Mouse (Mus musculus): ENCODE results near the gene Ddi2.

The Ddi2 gene

DNA sequence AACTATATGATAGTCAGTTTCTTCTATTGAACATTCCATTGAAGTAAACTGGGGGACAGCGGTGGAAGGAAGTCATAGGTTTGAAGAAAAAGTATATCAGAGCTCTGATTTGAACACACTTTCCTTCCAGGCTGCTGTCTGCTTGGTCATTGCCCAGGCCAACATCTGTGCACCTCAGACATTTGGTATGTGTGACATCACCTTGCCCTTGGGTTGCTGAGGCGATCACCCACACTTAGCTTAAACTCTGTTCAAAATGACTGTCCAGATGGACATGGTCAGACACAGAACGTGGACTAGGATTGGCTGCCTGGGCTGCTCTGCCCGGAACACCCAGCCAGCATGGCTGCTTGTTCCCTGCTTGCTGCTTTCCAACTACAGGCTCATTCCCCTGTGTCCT, 19.2 kb upstream of the Ddi2 start:
- in situ Hi-C loops (cut with MboI, MseI) = no loop called here

DNA sequence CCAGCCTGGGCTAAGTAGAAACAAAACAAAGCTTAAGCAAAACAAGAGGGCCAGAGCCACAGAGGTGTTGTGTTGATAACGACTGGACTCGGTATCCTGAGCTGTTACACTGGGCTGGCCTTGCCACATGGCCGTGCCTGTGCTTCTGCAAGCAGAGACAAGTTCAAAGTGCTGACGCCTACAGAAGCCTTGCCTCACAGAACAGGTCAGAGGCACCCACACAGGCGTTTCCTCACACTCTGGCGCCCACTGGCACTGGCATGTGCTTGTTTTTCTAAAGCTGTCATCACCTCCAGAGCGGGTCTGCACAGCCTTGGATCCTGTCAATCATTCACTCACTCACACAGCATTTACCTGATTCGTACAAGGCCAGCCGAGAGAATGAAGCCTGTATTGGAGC, 18.6 kb upstream of the Ddi2 start:
- in situ Hi-C loops (cut with MboI, MseI) = no loop called here

- in situ Hi-C loops (cut with MboI, MseI) = loop anchor here (5.0 kb wide), 1 partner anchor 54 kb away; the partner anchor contains the start of genes Casp9 and Dnajc16
Observed at GRCm38 (mm10) chr4:141738015-141738414, 14.8 kb upstream of the Ddi2 start.

DNA sequence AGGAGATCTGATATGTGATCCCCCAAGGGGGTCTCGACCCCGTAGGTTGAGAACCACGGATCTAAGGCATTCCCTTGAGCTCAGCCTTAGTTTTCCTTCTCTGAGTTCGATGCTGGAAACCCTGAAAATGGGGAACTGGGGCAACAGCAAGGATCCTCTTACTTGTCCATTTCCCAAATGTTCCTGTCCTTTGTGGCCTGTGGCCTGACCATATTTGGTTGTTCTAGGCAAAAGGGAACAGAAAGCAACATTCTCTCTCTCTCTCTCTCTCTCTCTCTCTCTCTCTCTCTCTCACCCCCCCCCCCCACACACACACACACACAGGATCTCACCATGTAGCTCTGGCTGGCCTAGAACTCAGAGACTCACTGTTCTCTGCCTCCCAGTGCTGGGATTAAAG, 13.6 kb upstream of the Ddi2 start:
- in situ Hi-C loops (cut with MboI, MseI) = loop anchor here (5.0 kb wide), 1 partner anchor 55 kb away; the partner anchor contains the start of genes Casp9 and Dnajc16

DNA sequence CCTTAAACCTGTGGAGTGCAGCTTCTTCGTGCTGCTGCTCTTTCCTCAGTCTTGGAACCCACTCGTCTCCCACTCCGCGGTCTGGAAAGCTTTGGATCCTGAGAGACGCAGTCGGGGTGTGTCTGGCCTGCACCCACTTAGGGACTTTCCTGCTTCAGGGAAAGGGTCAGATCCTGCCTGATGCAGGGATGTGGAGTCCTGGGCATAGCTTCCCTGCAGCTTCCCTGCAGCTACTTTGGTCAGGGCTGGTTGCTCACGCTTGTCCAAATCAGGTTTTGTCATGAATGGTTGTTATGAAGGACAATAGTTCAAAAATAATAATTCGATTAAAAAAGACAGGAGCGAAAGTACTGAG, 12.0 kb upstream of the Ddi2 start:
- in situ Hi-C loops (cut with MboI, MseI) = loop anchor here (5.0 kb wide), 1 partner anchor 57 kb away; the partner anchor contains the start of genes Casp9 and Dnajc16

GRCm38 (mm10) chr4:141734446-141735205, 11.4 kb upstream of the Ddi2 start:
- in situ Hi-C loops (cut with MboI, MseI) = loop anchor here (5.0 kb wide), 1 partner anchor 58 kb away; the partner anchor contains the start of genes Casp9 and Dnajc16

DNA sequence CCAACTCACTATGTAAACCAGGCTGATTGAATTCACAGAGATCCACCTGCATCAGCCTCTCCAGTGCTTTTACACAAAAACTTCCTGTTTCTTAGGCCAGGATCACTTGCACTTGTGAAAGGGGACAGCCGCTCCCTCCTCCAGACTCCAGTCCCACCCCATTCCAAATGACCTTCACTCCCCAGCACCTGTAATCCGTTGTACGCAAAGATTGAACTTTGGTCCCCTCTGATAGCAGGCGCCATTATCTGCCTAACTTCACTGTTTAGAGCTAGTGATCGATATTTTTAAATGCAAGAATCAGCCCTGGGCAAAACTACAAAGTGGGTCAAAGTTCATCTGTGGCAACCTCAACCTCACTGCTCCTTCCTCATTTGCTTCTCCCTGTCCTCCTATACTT, 8.5 kb upstream of the Ddi2 start:
- in situ Hi-C loops (cut with MboI, MseI) = no loop called here

DNA sequence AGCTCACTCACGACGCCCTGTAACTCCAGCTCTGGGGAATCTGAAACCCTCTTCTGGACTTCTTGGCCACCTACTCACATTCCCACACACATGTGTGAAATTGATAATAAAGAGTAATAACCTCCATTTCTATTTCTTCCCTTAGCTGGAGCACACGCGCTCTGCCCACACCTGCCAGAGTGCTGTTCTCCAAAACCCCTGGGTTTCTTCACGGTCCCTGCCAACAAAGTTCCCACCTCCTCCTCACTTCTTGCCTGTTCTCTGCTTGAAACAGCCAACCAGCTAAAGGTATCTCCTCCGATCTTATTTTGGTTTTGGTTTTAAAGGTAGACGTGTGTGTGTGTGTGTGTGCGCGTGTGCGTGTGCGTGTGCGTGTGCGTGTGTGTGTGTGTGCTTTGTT, 7.2 kb upstream of the Ddi2 start:
- in situ Hi-C loops (cut with MboI, MseI) = no loop called here

- in situ Hi-C loops (cut with MboI, MseI) = no loop called here
Observed at GRCm38 (mm10) chr4:141729266-141729665, 6.0 kb upstream of the Ddi2 start.

- in situ Hi-C loops (cut with MboI, MseI) = no loop called here
Observed at GRCm38 (mm10) chr4:141725738-141726137, 2.5 kb upstream of the Ddi2 start.

GRCm38 (mm10) chr4:141725277-141725676, 2.1 kb upstream of the Ddi2 start:
- in situ Hi-C loops (cut with MboI, MseI) = no loop called here

DNA sequence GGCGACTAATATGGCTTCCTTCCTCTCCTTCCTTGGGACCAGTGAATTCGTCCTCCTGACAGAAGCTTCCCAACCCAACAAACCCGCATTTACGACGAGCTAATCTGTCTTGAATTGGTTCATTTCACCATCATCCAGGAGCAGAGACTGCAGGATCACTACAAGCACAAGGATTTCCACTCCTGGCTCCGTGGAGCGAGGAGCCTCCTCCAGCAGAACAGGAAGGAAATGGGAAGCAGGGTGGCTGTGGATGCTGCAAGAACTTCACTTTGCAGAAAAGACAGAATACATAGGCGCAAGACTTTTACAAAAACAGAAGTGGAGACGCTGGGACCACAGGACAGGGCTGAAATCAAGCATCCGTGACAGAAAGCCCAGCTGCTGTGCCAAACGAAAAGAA, 1.4 kb upstream of the Ddi2 start:
- in situ Hi-C loops (cut with MboI, MseI) = no loop called here

- in situ Hi-C loops (cut with MboI, MseI) = no loop called here
Observed at GRCm38 (mm10) chr4:141723673-141724068, 452 bp upstream of the Ddi2 start.

DNA sequence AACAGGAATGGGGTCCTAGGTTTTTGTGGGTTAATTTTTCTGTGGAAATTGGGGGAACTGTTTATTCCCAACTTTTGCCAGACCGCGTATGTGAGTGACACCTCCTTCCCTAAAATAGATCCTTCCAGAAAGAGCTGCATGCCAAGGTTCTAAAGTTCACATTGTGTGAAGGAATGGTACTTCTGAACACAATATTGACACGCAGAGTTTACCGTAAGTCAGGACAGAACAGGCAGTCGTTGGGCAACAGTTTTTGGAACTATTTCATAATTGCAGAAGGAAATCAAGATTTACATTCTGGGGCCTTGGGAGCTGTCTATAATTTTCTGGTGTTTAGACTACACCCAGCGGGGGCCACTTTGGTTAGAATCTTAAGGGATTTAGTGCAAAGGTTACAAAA, 1.3 kb downstream of the Ddi2 start:
- in situ Hi-C loops (cut with MboI, MseI) = no loop called here

GRCm38 (mm10) chr4:141720761-141721523, 2.3 kb downstream of the Ddi2 start:
- in situ Hi-C loops (cut with MboI, MseI) = no loop called here

DNA sequence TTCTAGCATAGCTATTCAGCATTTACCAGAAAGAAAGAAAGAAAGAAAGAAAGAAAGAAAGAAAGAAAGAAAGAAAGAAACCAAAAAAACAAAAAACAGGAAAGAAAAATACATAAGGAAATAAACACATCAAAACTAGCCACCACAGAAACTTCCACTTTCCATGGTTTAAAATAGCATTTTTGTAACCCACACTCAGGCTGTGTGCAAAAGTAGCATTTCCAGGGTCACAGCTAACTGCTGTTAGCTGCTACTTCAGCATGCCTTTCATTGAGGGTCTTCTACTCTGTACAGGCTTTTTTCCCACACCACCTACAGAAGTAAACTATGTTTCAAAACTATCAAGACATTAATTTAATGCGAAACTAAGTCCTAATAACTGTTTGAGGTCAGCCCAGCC, 3.9 kb downstream of the Ddi2 start:
- in situ Hi-C loops (cut with MboI, MseI) = no loop called here

- in situ Hi-C loops (cut with MboI, MseI) = no loop called here
Observed at GRCm38 (mm10) chr4:141717633-141718032, 5.6 kb downstream of the Ddi2 start.

GRCm38 (mm10) chr4:141715027-141715426, 8.2 kb downstream of the Ddi2 start:
- in situ Hi-C loops (cut with MboI, MseI) = no loop called here

- in situ Hi-C loops (cut with MboI, MseI) = no loop called here
Observed at GRCm38 (mm10) chr4:141713598-141714142, 9.5 kb downstream of the Ddi2 start.

DNA sequence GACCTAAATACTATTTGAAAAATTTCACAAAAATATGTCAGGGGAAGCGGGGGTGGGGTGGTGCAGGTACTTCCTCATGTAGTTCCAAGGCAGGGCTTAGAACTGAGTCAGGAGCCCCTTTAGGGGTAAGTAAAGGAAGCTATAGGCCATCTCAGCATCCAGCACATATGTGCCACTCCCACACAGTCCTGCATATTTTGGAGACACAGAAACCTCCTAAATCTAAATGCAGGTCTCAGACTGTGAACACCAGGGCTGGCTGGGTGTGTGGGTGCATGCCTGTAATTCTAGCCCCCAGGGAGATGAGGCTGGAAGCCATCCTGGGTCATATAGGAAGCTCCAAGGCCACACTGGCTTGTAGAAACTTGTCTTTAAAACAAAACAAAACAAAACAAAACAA, 12.0 kb downstream of the Ddi2 start:
- in situ Hi-C loops (cut with MboI, MseI) = no loop called here

DNA sequence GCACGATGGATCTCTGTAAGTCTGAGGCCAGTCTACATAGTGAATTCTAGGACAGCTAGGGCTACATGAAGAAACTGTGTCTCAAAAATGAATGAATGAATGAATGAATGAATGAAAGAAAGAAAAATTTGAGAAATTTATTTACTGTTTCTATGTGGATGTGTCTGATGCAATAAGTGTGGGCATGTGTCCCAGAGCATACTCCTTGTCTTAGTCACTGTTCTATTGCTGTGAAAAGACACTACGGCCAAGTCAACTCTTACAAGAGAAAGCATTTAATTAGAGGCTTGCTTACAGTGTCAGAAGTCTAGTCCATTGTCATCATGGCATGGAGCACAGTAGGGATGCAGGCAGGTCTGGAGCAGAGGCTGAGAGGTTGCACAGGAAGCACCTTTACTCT, 14.2 kb downstream of the Ddi2 start:
- in situ Hi-C loops (cut with MboI, MseI) = no loop called here

- in situ Hi-C loops (cut with MboI, MseI) = no loop called here
Observed at GRCm38 (mm10) chr4:141708005-141708404, 15.2 kb downstream of the Ddi2 start.

- in situ Hi-C loops (cut with MboI, MseI) = no loop called here
Observed at GRCm38 (mm10) chr4:141705331-141705730, 17.9 kb downstream of the Ddi2 start.
